Mouse (Mus musculus): ENCODE data around the gene Cd27. TPM values are rescaled to one million over a fixed set of nuclear protein-coding genes. Genes with fewer than 3 reads are reported as not detected.

Cd27 gene
- polyA plus RNA-seq, 1 experiment: 0.23 TPM

GRCm38 (mm10) chr6:125264219-125264618, 27.4 kb upstream of the Cd27 start:
- TF ChIP-seq CTCF (IDR thresholded peaks at IDR 0.05; ENCODE audit: control insufficient read depth, insufficient read depth, insufficient replicate concordance, low read depth, low read length) (no peak), POLR2A (IDR thresholded peaks at IDR 0.05; ENCODE audit: control insufficient read depth, low read depth, low read length) (no peak)
- no peaks in the 10 kb centered on the region for H3K27me3 ChIP-seq (ENCODE audit: control insufficient read depth, insufficient read depth, low read length)
- H3K36me3 ChIP-seq (ENCODE audit: control insufficient read depth, insufficient read depth, low read length): no peaks in the 10 kb centered on the region
- H3K4me3 ChIP-seq (ENCODE audit: control insufficient read depth, low read depth, low read length): no peak overlapping the region
- no peak overlapping the region for H3K27ac ChIP-seq (ENCODE audit: control insufficient read depth, insufficient read depth, low read depth, low read length)
- no peaks in the 10 kb centered on the region for H3K4me1 ChIP-seq (ENCODE audit: control insufficient read depth, insufficient read depth, low read length)

GRCm38 (mm10) chr6:125260006-125260555, 23.3 kb upstream of the Cd27 start:
- Histone ChIP-seq H3K27ac (ENCODE audit: control insufficient read depth, insufficient read depth, low read depth, low read length) (no peak overlapping the region), H3K27me3 (ENCODE audit: control insufficient read depth, insufficient read depth, low read length) (no peaks in the 10 kb centered on the region), H3K4me3 (ENCODE audit: control insufficient read depth, low read depth, low read length) (no peak overlapping the region), H3K4me1 (ENCODE audit: control insufficient read depth, insufficient read depth, low read length) (no peaks in the 10 kb centered on the region), H3K36me3 (ENCODE audit: control insufficient read depth, insufficient read depth, low read length) (no peaks in the 10 kb centered on the region)
- TF ChIP-seq CTCF (IDR thresholded peaks at IDR 0.05; ENCODE audit: control insufficient read depth, insufficient read depth, insufficient replicate concordance, low read depth, low read length): no peak
- no peak for TF ChIP-seq POLR2A (IDR thresholded peaks at IDR 0.05; ENCODE audit: control insufficient read depth, low read depth, low read length)

GRCm38 (mm10) chr6:125256222-125256966, 19.6 kb upstream of the Cd27 start:
- Histone ChIP-seq H3K27me3 (ENCODE audit: control insufficient read depth, insufficient read depth, low read length) (no peaks in the 10 kb centered on the region), H3K4me1 (ENCODE audit: control insufficient read depth, insufficient read depth, low read length) (no peaks in the 10 kb centered on the region), H3K4me3 (ENCODE audit: control insufficient read depth, low read depth, low read length) (no peak overlapping the region), H3K36me3 (ENCODE audit: control insufficient read depth, insufficient read depth, low read length) (no peaks in the 10 kb centered on the region), H3K27ac (ENCODE audit: control insufficient read depth, insufficient read depth, low read depth, low read length) (no peak overlapping the region)
- TF ChIP-seq POLR2A (IDR thresholded peaks at IDR 0.05; ENCODE audit: control insufficient read depth, low read depth, low read length) (no peak), CTCF (IDR thresholded peaks at IDR 0.05; ENCODE audit: control insufficient read depth, insufficient read depth, insufficient replicate concordance, low read depth, low read length) (no peak)

- H3K4me1 ChIP-seq (ENCODE audit: control insufficient read depth, insufficient read depth, low read length): no peaks in the 10 kb centered on the region
- no peak overlapping the region for H3K27ac ChIP-seq (ENCODE audit: control insufficient read depth, insufficient read depth, low read depth, low read length)
- no peak overlapping the region for H3K4me3 ChIP-seq (ENCODE audit: control insufficient read depth, low read depth, low read length)
- no peak for TF ChIP-seq CTCF (IDR thresholded peaks at IDR 0.05; ENCODE audit: control insufficient read depth, insufficient read depth, insufficient replicate concordance, low read depth, low read length)
- TF ChIP-seq POLR2A (IDR thresholded peaks at IDR 0.05; ENCODE audit: control insufficient read depth, low read depth, low read length): no peak
- no peaks in the 10 kb centered on the region for H3K36me3 ChIP-seq (ENCODE audit: control insufficient read depth, insufficient read depth, low read length)
- no peaks in the 10 kb centered on the region for H3K27me3 ChIP-seq (ENCODE audit: control insufficient read depth, insufficient read depth, low read length)
Measured at GRCm38 (mm10) chr6:125255516-125256044, 18.8 kb upstream of the Cd27 start.

- no peaks in the 10 kb centered on the region for H3K27me3 ChIP-seq (ENCODE audit: control insufficient read depth, insufficient read depth, low read length)
Measured at GRCm38 (mm10) chr6:125253863-125254715, 17.3 kb upstream of the Cd27 start.

GRCm38 (mm10) chr6:125252711-125253110, 15.9 kb upstream of the Cd27 start:
- no peak overlapping the region for H3K4me3 ChIP-seq (ENCODE audit: control insufficient read depth, low read depth, low read length)
- H3K27me3 ChIP-seq (ENCODE audit: control insufficient read depth, insufficient read depth, low read length): no peaks in the 10 kb centered on the region
- no peaks in the 10 kb centered on the region for H3K4me1 ChIP-seq (ENCODE audit: control insufficient read depth, insufficient read depth, low read length)
- no peaks in the 10 kb centered on the region for H3K36me3 ChIP-seq (ENCODE audit: control insufficient read depth, insufficient read depth, low read length)
- no peak for TF ChIP-seq CTCF (IDR thresholded peaks at IDR 0.05; ENCODE audit: control insufficient read depth, insufficient read depth, insufficient replicate concordance, low read depth, low read length)
- no peak for TF ChIP-seq POLR2A (IDR thresholded peaks at IDR 0.05; ENCODE audit: control insufficient read depth, low read depth, low read length)
- H3K27ac ChIP-seq (ENCODE audit: control insufficient read depth, insufficient read depth, low read depth, low read length): no peak overlapping the region

More at GRCm38 (mm10) chr6:125253863-125254715, 17.3 kb upstream of the Cd27 start:
- Histone ChIP-seq H3K27ac (ENCODE audit: control insufficient read depth, insufficient read depth, low read depth, low read length) (no peak overlapping the region), H3K4me3 (ENCODE audit: control insufficient read depth, low read depth, low read length) (no peak overlapping the region), H3K4me1 (ENCODE audit: control insufficient read depth, insufficient read depth, low read length) (no peaks in the 10 kb centered on the region), H3K36me3 (ENCODE audit: control insufficient read depth, insufficient read depth, low read length) (no peaks in the 10 kb centered on the region)
- TF ChIP-seq POLR2A (IDR thresholded peaks at IDR 0.05; ENCODE audit: control insufficient read depth, low read depth, low read length) (no peak), CTCF (IDR thresholded peaks at IDR 0.05; ENCODE audit: control insufficient read depth, insufficient read depth, insufficient replicate concordance, low read depth, low read length) (no peak)

- Histone ChIP-seq H3K27ac (ENCODE audit: control insufficient read depth, insufficient read depth, low read depth, low read length) (no peak overlapping the region), H3K27me3 (ENCODE audit: control insufficient read depth, insufficient read depth, low read length) (no peaks in the 10 kb centered on the region), H3K36me3 (ENCODE audit: control insufficient read depth, insufficient read depth, low read length) (no peaks in the 10 kb centered on the region), H3K4me3 (ENCODE audit: control insufficient read depth, low read depth, low read length) (no peak overlapping the region), H3K4me1 (ENCODE audit: control insufficient read depth, insufficient read depth, low read length) (no peaks in the 10 kb centered on the region)
- TF ChIP-seq CTCF (IDR thresholded peaks at IDR 0.05; ENCODE audit: control insufficient read depth, insufficient read depth, insufficient replicate concordance, low read depth, low read length) (no peak), POLR2A (IDR thresholded peaks at IDR 0.05; ENCODE audit: control insufficient read depth, low read depth, low read length) (no peak)
Measured at GRCm38 (mm10) chr6:125252285-125252684, 15.5 kb upstream of the Cd27 start.
